Mouse (Mus musculus) layer of hippocampus, postnatal 25 days (tissue): ENCODE data around the gene Atm. TPM values are rescaled to one million over a fixed set of nuclear protein-coding genes. Genes with fewer than 3 reads are reported as not detected.

Source experiments
- DNase-seq, 2 experiments: peaks; one replicate each; pipeline ENCODE4 v3.0.0; 2022; ENCODE audit warnings: mixed read lengths in 2 of 2, low spot score in 1 of 2; ENCODE audit errors: extremely low spot score in 1 of 2
- microRNA-seq, 2 experiments: library from miRNA; unstranded; fragments of <30 nt; microRNA quantifications; one replicate each; pipeline ENCODE4 v1.2.0; 2021
- total RNA-seq, 2 experiments: library from RNA; stranded (reverse); gene quantifications; 2 replicates each; pipeline ENCODE4 v1.2.3; 2021

Atm gene
- total RNA-seq, 2 experiments from 2014 or later = 18.3 to 21.0 TPM

DNA sequence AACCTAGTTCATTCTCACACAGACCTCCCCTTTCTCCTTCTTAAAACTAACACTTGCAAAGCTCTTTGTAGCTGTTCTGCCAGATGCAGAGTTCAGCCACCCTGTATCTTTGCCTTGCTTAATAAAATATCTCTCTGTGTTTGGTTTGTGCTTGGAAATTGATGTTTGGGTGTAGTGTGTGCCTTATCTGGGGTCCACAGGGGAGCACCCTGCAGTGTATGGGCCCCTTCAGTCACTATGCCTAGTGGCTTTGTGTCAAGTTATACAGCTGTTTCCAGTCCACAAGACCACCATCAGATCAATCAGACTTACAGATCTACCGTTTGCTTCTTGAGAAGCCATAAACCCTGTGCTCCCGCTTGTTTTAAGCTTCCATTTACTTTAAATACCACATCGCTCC lies 127.1 kb downstream of the Atm start:
- no peak for DNase-seq

DNA sequence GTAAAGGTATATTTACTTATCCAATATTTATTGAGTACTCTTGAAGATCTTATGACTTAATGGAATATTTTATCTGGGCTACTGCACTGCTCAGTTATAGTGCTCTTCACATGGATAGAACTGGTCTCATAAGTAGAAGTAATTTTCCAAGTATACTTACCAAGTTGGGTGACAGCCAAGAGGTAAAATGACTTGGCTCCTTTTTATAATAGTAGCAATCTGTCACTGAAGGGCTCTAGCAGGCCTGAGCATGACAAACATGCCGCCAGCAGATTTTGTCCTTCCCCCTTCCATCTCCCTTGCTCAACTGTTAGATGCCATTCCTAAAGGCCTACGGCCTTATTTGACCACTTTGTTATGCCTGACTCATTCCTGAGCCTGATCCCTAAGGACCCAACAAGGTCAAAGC lies 127.6 kb downstream of the Atm start:
- DNase-seq = no peak

DNA sequence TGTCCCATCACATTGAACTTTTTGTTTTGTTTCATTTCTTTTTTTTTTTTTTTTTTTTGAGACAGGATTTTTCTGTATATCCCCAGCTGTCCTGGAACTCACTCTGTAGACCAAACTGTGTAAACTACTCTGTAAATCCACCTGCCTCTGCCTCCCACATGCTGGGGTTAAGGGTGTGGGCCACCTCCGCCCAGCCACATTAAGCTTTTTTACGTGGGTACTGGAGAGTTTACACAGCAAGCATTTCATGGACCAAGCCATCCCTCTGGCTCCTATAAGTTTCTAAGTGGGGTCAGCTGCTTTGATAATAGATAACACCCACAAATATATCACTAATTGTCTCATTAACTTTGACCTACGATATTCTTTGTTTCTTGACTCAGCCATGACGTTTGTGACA lies 128.0 kb downstream of the Atm start:
- no peak for DNase-seq

GRCm38 (mm10) chr9:53404753-53405722 lies 131.5 kb downstream of the Atm start:
- DNase-seq = peak; percentile 23 to 55

GRCm38 (mm10) chr9:53404050-53404752 lies 132.3 kb downstream of the Atm start:
- no peak for DNase-seq

GRCm38 (mm10) chr9:53402991-53403390 lies 133.5 kb downstream of the Atm start:
- DNase-seq = no peak

DNA sequence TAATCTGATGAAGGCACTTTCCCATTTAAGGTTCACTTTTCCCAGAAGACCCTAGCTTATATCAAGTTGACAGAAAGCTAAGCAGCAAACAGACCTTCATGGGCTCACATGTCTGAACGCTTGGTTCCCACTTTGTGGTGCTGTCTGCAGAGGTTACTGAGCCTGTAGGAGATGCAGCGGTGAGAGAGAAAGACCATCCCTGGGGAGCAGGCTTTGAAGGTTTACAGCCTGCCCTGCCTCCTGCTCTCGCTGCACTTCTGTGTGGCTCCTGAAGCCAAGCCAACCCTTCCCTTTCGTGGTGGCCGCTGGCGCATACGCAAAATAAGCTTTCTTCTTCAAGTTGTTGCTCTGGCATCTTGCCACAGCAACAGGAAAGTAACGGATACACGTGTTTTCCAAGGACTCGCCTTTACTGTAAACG lies 134.2 kb downstream of the Atm start, which contains the start of gene 4930550C14Rik:
Gene 4930550C14Rik, plus strand, starts transcription at position 35 of the 421 bp plus-strand sequence.
- DNase-seq = no peak

GRCm38 (mm10) chr9:53401146-53401545 lies 135.4 kb downstream of the Atm start:
- no peak for DNase-seq

GRCm38 (mm10) chr9:53400696-53401095 lies 135.8 kb downstream of the Atm start:
- DNase-seq = no peak

- no peak for DNase-seq
Observed at GRCm38 (mm10) chr9:53399537-53399936, 137.0 kb downstream of the Atm start.

DNA sequence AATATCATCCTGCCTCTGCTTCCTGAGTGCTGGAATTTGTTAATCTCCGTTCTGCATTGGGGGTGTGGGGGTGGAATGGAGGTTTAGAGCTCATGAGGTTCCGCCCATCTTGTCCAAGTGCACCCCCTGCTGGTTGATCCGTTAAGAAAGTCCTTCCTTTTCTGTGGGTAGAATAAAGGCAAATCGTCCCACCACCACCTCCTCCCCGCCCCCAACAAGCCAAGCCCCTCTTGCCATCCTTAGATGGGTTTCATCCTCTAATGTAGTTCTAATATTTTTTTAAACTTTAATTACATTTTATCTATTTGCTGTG lies 138.2 kb downstream of the Atm start:
- peak; percentile 29 to 76 for DNase-seq

DNA sequence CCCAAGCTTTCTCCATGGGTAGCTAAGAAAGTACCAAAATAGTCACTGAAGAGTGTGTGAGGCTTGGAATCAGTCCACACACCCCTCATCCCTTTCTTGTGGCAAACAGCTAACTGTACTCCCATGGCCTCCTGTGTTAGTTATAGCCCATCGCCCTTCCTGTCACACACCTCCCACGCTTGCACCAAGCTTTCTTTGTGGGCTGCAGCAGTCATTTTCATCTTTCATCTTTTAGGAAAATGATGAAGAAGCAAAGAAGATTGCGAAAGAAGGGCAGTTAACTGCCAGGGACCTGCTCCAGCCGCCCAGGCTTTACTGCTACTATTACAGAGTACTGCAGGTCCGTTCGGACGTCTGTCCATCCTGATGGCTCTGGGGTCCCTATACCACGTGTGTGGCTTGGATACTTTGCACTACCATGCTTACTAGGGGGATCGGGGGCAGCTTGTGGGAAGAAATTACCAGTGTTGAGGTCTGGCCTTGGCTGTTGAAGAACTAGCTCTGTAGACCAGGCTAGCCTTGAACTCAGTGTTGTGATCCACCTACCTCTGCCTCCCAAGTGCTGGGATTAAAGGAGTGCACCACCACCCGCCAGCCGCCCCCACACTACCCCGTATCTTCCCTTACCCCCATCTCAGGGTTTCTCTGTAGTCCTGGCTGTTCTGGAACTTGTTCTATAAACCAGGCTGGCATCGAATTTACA lies 138.7 kb downstream of the Atm start:
- no peak for DNase-seq

- no peak for DNase-seq
Observed at GRCm38 (mm10) chr9:53390136-53390535, 146.4 kb downstream of the Atm start.

Small RNA genes within 50 kb of the gene (microRNA-seq; reads per million reads assigned to microRNA genes)
- 0 reads per million in 2 experiments for gene Mir130c

Other genes with a start within 250 kb of the Atm start
- 1 to 10 TPM; 3.3 to 3.8 TPM for gene Exph5, start 235.1 kb downstream of the Atm start, total RNA-seq
- 1 to 10 TPM; 4.5 to 5.2 TPM for gene Kdelc2, start 152.7 kb downstream of the Atm start, total RNA-seq
- gene 4930550C14Rik, start 134.4 kb downstream of the Atm start, total RNA-seq = under 1 TPM; 0.27 to 0.38 TPM
- 10 to 100 TPM; 15.6 to 17.5 TPM for gene Npat, start 307 bp upstream of the Atm start, total RNA-seq
- gene Acat1, start 73.6 kb upstream of the Atm start, total RNA-seq = 10 to 100 TPM; 65.5 to 68.0 TPM
- 10 to 100 TPM; 59.4 to 63.1 TPM for gene Cul5, start 133.3 kb upstream of the Atm start, total RNA-seq
- gene Rab39, start 169.5 kb upstream of the Atm start, total RNA-seq = 1 to 10 TPM; 1.5 to 2.1 TPM
- 1 to 10 TPM; 3.7 to 5.2 TPM for gene Slc35f2, start 234.8 kb upstream of the Atm start, total RNA-seq